Mouse (Mus musculus): ENCODE measurements around the gene Vmn1r213. TPM values are rescaled to one million over a fixed set of nuclear protein-coding genes. Genes with fewer than 3 reads are reported as not detected.

Vmn1r213 gene
- polyA plus RNA-seq (2015; fragmentation: Nextera tagmentation; extraction: Ambion mirVana) = not detected in 2 replicates

GRCm38 (mm10) chr13:23007356-23007755, at the start of gene Vmn1r213:
Gene Vmn1r213, plus strand, starts transcription at chr13:23007656.
- no peaks in the 10 kb centered on the region for H3K36me3 ChIP-seq (ENCODE audit: insufficient read depth, low read length)
- H3K27ac ChIP-seq (ENCODE audit: low read length) = no peak within 1 kb of the TSS
- ATAC-seq = no peak
- WGBS = 50% methylated on average over 1 of the region's 1 CpGs
- no peak for DNase-seq (ENCODE audit: low spot score)
- H3K9me3 ChIP-seq (ENCODE audit: low read length) = no peaks in the 10 kb centered on the region
- H3K4me3 ChIP-seq (ENCODE audit: low read depth, low read length) = no peak within 1 kb of the TSS
- no peak within 1 kb of the TSS for H3K4me2 ChIP-seq (replicated peaks; ENCODE audit: low read depth, low read length)
- H3K9ac ChIP-seq (replicated peaks; ENCODE audit: low read depth) = no peak within 1 kb of the TSS
- H3K27me3 ChIP-seq (replicated peaks; ENCODE audit: insufficient read depth, low read length) = no peaks in the 10 kb centered on the region
- H3K4me1 ChIP-seq (ENCODE audit: insufficient read depth, low read depth, low read length) = no peaks in the 10 kb centered on the region
- TF ChIP-seq CTCF (IDR thresholded peaks at IDR 0.05) = no peak
- no peak for TF ChIP-seq EP300 (IDR thresholded peaks at IDR 0.05)

- no peak overlapping the region for H3K4me3 ChIP-seq (ENCODE audit: low read depth, low read length)
- H3K4me2 ChIP-seq (replicated peaks; ENCODE audit: low read depth, low read length) = 0 out of 2 replicates have a peak overlapping the region, but pooled peaks have one; percentile 5
- TF ChIP-seq EP300 (IDR thresholded peaks at IDR 0.05) = peak; percentile 60; the same call in 1 of the 2 replicates
- no peak for TF ChIP-seq CTCF (IDR thresholded peaks at IDR 0.05)
- no peaks in the 10 kb centered on the region for H3K27me3 ChIP-seq (replicated peaks; ENCODE audit: insufficient read depth, low read length)
- no peaks in the 10 kb centered on the region for H3K9me3 ChIP-seq (ENCODE audit: low read length)
- H3K27ac ChIP-seq (ENCODE audit: low read length) = no peak overlapping the region
- no peaks in the 10 kb centered on the region for H3K4me1 ChIP-seq (ENCODE audit: insufficient read depth, low read depth, low read length)
- no peak overlapping the region for H3K9ac ChIP-seq (replicated peaks; ENCODE audit: low read depth)
- ATAC-seq (peak; percentile 95), DNase-seq (ENCODE audit: low spot score) (peak; percentile 83)
- H3K36me3 ChIP-seq (ENCODE audit: insufficient read depth, low read length) = no peaks in the 10 kb centered on the region
- 55% methylated on average over 11 of the region's 11 CpGs for WGBS
Measured at GRCm38 (mm10) chr13:22990214-22990891, 17.1 kb upstream of the Vmn1r213 start.

GRCm38 (mm10) chr13:22992178-22992700, 15.2 kb upstream of the Vmn1r213 start:
- 27% methylated on average over 1 of the region's 1 CpGs for WGBS
- Histone ChIP-seq H3K4me3 (ENCODE audit: low read depth, low read length) (no peak overlapping the region), H3K36me3 (ENCODE audit: insufficient read depth, low read length) (no peaks in the 10 kb centered on the region), H3K9ac (replicated peaks; ENCODE audit: low read depth) (no peak overlapping the region), H3K4me2 (replicated peaks; ENCODE audit: low read depth, low read length) (no peak overlapping the region), H3K9me3 (ENCODE audit: low read length) (no peaks in the 10 kb centered on the region), H3K27ac (ENCODE audit: low read length) (no peak overlapping the region), H3K4me1 (ENCODE audit: insufficient read depth, low read depth, low read length) (no peaks in the 10 kb centered on the region), H3K27me3 (replicated peaks; ENCODE audit: insufficient read depth, low read length) (no peaks in the 10 kb centered on the region)
- TF ChIP-seq CTCF (IDR thresholded peaks at IDR 0.05) = no peak
- no peak for TF ChIP-seq EP300 (IDR thresholded peaks at IDR 0.05)
- DNase-seq (ENCODE audit: low spot score) = no peak
- peak; percentile 19; the same call in 1 of the 2 replicates for ATAC-seq

- Histone ChIP-seq H3K4me2 (replicated peaks; ENCODE audit: low read depth, low read length) (no peak overlapping the region), H3K4me1 (ENCODE audit: insufficient read depth, low read depth, low read length) (no peaks in the 10 kb centered on the region), H3K36me3 (ENCODE audit: insufficient read depth, low read length) (no peaks in the 10 kb centered on the region), H3K27ac (ENCODE audit: low read length) (no peak overlapping the region), H3K9ac (replicated peaks; ENCODE audit: low read depth) (no peak overlapping the region), H3K4me3 (ENCODE audit: low read depth, low read length) (no peak overlapping the region), H3K27me3 (replicated peaks; ENCODE audit: insufficient read depth, low read length) (no peaks in the 10 kb centered on the region), H3K9me3 (ENCODE audit: low read length) (0 out of 2 replicates have a peak, but pooled peaks cover 4% of the 10 kb centered on the region)
- 53% methylated on average over 2 of the region's 2 CpGs for WGBS
- ATAC-seq (no peak), DNase-seq (ENCODE audit: low spot score) (peak; percentile 4)
- no peak for TF ChIP-seq EP300 (IDR thresholded peaks at IDR 0.05)
- no peak for TF ChIP-seq CTCF (IDR thresholded peaks at IDR 0.05)
Measured at GRCm38 (mm10) chr13:22992721-22993120, 14.7 kb upstream of the Vmn1r213 start.

- TF ChIP-seq EP300 (IDR thresholded peaks at IDR 0.05) (no peak), CTCF (IDR thresholded peaks at IDR 0.05) (no peak)
- DNase-seq (ENCODE audit: low spot score) (no peak), ATAC-seq (no peak)
- H3K4me3 ChIP-seq (ENCODE audit: low read depth, low read length) = no peak overlapping the region
- H3K9me3 ChIP-seq (ENCODE audit: low read length) = no peaks in the 10 kb centered on the region
- H3K4me2 ChIP-seq (replicated peaks; ENCODE audit: low read depth, low read length) = no peak overlapping the region
- no peaks in the 10 kb centered on the region for H3K36me3 ChIP-seq (ENCODE audit: insufficient read depth, low read length)
- H3K27me3 ChIP-seq (replicated peaks; ENCODE audit: insufficient read depth, low read length) = no peaks in the 10 kb centered on the region
- H3K27ac ChIP-seq (ENCODE audit: low read length) = no peak overlapping the region
- H3K9ac ChIP-seq (replicated peaks; ENCODE audit: low read depth) = no peak overlapping the region
- H3K4me1 ChIP-seq (ENCODE audit: insufficient read depth, low read depth, low read length) = no peaks in the 10 kb centered on the region
Measured at GRCm38 (mm10) chr13:23018158-23018557, 10.7 kb downstream of the Vmn1r213 start.

GRCm38 (mm10) chr13:23024812-23025211, 17.4 kb downstream of the Vmn1r213 start:
- ATAC-seq (no peak), DNase-seq (ENCODE audit: low spot score) (no peak)
- TF ChIP-seq EP300 (IDR thresholded peaks at IDR 0.05) (no peak), CTCF (IDR thresholded peaks at IDR 0.05) (no peak)
- Histone ChIP-seq H3K4me1 (ENCODE audit: insufficient read depth, low read depth, low read length) (no peaks in the 10 kb centered on the region), H3K36me3 (ENCODE audit: insufficient read depth, low read length) (no peaks in the 10 kb centered on the region), H3K9me3 (ENCODE audit: low read length) (no peaks in the 10 kb centered on the region), H3K4me2 (replicated peaks; ENCODE audit: low read depth, low read length) (no peak overlapping the region), H3K9ac (replicated peaks; ENCODE audit: low read depth) (no peak overlapping the region), H3K27me3 (replicated peaks; ENCODE audit: insufficient read depth, low read length) (no peaks in the 10 kb centered on the region), H3K27ac (ENCODE audit: low read length) (no peak overlapping the region), H3K4me3 (ENCODE audit: low read depth, low read length) (no peak overlapping the region)
